Mouse (Mus musculus) olfactory bulb, adult 2 months (tissue): ENCODE results near the gene Spag16.

Experiments used
- CTCF ChIP-seq: fragments of 200-500 bp; IDR thresholded peaks from 2 replicates; pipeline ENCODE4 v1.5.1; 2012; ENCODE audit warnings: low read depth, mild to moderate bottlenecking, low read length, moderate library complexity; ENCODE audit not compliant: insufficient read depth
- POLR2A ChIP-seq: fragments of 200-500 bp; IDR thresholded peaks from 2 replicates; pipeline ENCODE4 v1.6.1; 2012; ENCODE audit warnings: mild to moderate bottlenecking, low read depth, low read length, moderate library complexity; ENCODE audit not compliant: insufficient read depth

DNA sequence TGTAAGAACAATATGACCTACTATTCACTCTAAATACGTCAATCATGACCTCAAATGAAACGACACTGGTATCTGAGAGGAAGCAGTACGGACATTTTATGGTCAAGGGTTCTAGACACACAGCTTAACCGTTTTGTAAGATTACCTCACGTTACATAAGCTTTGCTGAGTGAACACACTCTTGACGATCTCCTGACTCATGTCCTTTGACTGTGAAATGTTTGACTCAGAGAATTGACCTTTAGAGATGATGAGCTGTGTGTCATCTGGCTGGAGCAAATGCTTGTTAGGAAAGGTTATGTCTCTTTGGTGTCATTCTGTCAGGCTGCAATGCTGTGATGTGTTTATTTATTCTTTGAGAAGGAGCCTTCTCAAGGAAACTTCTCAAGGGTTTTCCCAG lies 252.0 kb downstream of the Spag16 start:
- TF ChIP-seq CTCF: no peak
- no peak for TF ChIP-seq POLR2A
